Mouse (Mus musculus) liver, postnatal 0 days (tissue): ENCODE data around the gene Ripk3. TPM values are rescaled to one million over a fixed set of nuclear protein-coding genes. Genes with fewer than 3 reads are reported as not detected.

ENCODE experiments used
- ATAC-seq: fragments of 200-750 bp; cut with Nextera tagmentation; 2 replicates; pipeline ENCODE4 v1.8.0; 2017; ENCODE audit warnings: mild to moderate bottlenecking, moderate library complexity
- DNase-seq: peaks from one replicate; pipeline ENCODE4 v3.0.0-alpha.2; 2016
- H3K27ac ChIP-seq: fragments of 300-500 bp; sonication (generic); 2 replicates; pipeline ENCODE4 v1.5.1; 2014; ENCODE audit warnings: antibody characterized with exemption, moderate library complexity, mild to moderate bottlenecking, low read depth
- H3K27me3 ChIP-seq: fragments of 300-500 bp; sonication (generic); 2 replicates; pipeline ENCODE4 v1.6.1; 2014; ENCODE audit warnings: low read length, control low read depth, mixed read lengths; ENCODE audit not compliant: insufficient read depth
- H3K36me3 ChIP-seq: fragments of 300-500 bp; sonication (generic); replicated peaks from 2 replicates; pipeline ENCODE4 v1.6.1; 2014; ENCODE audit warnings: mild to moderate bottlenecking, control low read depth, low read length, moderate library complexity, mixed read lengths; ENCODE audit not compliant: insufficient read depth
- H3K4me1 ChIP-seq: fragments of 300-500 bp; sonication (generic); 2 replicates; pipeline ENCODE4 v1.6.1; 2014; ENCODE audit warnings: antibody characterized with exemption, mild to moderate bottlenecking, control low read depth; ENCODE audit not compliant: insufficient read depth
- H3K4me2 ChIP-seq: fragments of 300-500 bp; sonication (generic); 2 replicates; pipeline ENCODE4 v1.6.1; 2014; ENCODE audit warnings: low read depth, mild to moderate bottlenecking, low read length, moderate library complexity, mixed read lengths
- H3K4me3 ChIP-seq: fragments of 300-500 bp; sonication (generic); 2 replicates; pipeline ENCODE4 v1.5.1; 2014; ENCODE audit warnings: low read depth, low read length
- H3K9ac ChIP-seq: fragments of 300-500 bp; sonication (generic); replicated peaks from 2 replicates; pipeline ENCODE4 v1.6.1; 2014; ENCODE audit warnings: mild to moderate bottlenecking, moderate library complexity
- H3K9me3 ChIP-seq: fragments of 300-500 bp; sonication (generic); 2 replicates; pipeline ENCODE4 v1.6.1; 2016; ENCODE audit warnings: mild to moderate bottlenecking, control low read depth, low read length, mixed read lengths
- CTCF ChIP-seq: sonication (generic); IDR thresholded peaks from 2 replicates; pipeline ENCODE4 v1.5.1; 2016; ENCODE audit warnings: antibody characterized with exemption, low read depth
- EP300 ChIP-seq: IDR thresholded peaks from 2 replicates; pipeline ENCODE4 v1.6.1; 2016; ENCODE audit warnings: antibody characterized with exemption, low read depth, mild to moderate bottlenecking
- WGBS: fragments of 180-500 bp; shearing (Covaris S2); extraction: QIAGEN DNeasy Blood & Tissue Kit; methylation state at CpG from one replicate; pipeline ENCODE4 v1.1.7; 2014; ENCODE audit not compliant: insufficient replicate concordance; 5-methylcytosine and 5-hydroxymethylcytosine counted together
- polyA plus RNA-seq: library from polyadenylated mRNA; unstranded; fragments of >200 nt; fragmentation: Nextera tagmentation; extraction: Ambion mirVana; gene quantifications from 2 replicates; pipeline ENCODE4 v1.2.1, GENCODE M21; 2015

Ripk3 gene
- polyA plus RNA-seq, 1 experiment from 2014 or later, result 10.3 TPM

GRCm38 (mm10) chr14:55824001-55824480, 35.4 kb upstream of the Ripk3 start:
- TF ChIP-seq EP300 (no peak), CTCF (no peak)
- Histone ChIP-seq H3K9ac (peak overlapping the region; percentile 69; the same call in 1 of the 2 replicates), H3K27ac (peak overlapping the region; percentile 52; the same call in 1 of the 2 replicates), H3K4me3 (peak overlapping the region; percentile 61), H3K9me3 (no peaks in the 10 kb centered on the region), H3K27me3 (peaks cover 52% of the 10 kb centered on the region), H3K4me1 (peaks cover 15% of the 10 kb centered on the region), H3K36me3 (no peaks in the 10 kb centered on the region), H3K4me2 (peak overlapping the region; percentile 95)
- ATAC-seq (no peak), DNase-seq (no peak)
- 17% methylated on average over 10 of the region's 10 CpGs for WGBS

GRCm38 (mm10) chr14:55822991-55823762, 34.5 kb upstream of the Ripk3 start, which contains the start of gene Nfatc4:
Gene Nfatc4 (plus strand): TSS chr14:55823144.
- TF ChIP-seq CTCF, result no peak
- no peak for TF ChIP-seq EP300
- Histone ChIP-seq H3K9me3 (no peaks in the 10 kb centered on the region), H3K27ac (peak within 1 kb of the TSS; percentile 52; the same call in 1 of the 2 replicates), H3K9ac (peak within 1 kb of the TSS; percentile 69), H3K4me2 (peak within 1 kb of the TSS; percentile 95), H3K4me1 (peaks cover 15% of the 10 kb centered on the region), H3K4me3 (peak within 1 kb of the TSS; percentile 61), H3K27me3 (peaks cover 47% of the 10 kb centered on the region), H3K36me3 (no peaks in the 10 kb centered on the region)
- DNase-seq (peak; percentile 49), ATAC-seq (peak; percentile 35)
- WGBS, result 3% methylated on average over 38 of the region's 46 CpGs

DNA sequence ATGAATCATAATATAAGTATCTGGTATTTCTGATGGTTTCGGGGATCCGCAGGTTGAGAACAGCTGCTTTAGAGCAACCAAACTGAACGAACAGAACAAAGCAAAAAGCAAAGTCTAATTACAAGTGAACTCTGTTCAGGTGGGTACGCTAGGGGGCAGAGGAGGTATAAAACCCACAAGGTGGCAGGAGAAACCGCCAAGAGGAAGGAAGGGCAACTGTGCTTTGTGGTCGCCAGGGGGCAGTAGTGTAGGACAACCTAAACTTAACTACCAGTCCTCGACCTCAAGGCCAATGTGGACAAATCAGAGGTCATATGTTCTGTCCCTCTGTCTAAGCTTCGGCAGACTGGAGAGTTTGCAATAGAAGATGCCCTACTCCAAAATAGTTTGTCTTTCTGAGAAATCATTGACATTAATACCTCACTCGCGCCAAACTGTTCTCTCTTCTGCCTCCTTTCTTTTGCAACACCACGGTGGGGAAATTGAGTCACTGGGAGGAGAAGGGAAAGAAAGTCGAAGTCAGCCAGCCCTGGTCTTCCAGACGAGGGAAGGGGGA, 33.8 kb upstream of the Ripk3 start:
- no peak overlapping the region for H3K27ac ChIP-seq
- no peaks in the 10 kb centered on the region for H3K36me3 ChIP-seq
- peaks cover 46% of the 10 kb centered on the region for H3K27me3 ChIP-seq
- 4% methylated on average over 13 of the region's 13 CpGs for WGBS
- no peak overlapping the region for H3K9ac ChIP-seq
- DNase-seq (peak; percentile 83), ATAC-seq (peak; percentile 84)
- H3K4me1 ChIP-seq, result peaks cover 15% of the 10 kb centered on the region
- peak overlapping the region; percentile 61; the same call in 1 of the 2 replicates for H3K4me3 ChIP-seq
- peak; percentile 98 for TF ChIP-seq CTCF
- TF ChIP-seq EP300, result no peak
- peak overlapping the region; percentile 95 for H3K4me2 ChIP-seq
- no peaks in the 10 kb centered on the region for H3K9me3 ChIP-seq

GRCm38 (mm10) chr14:55820576-55820975, 31.9 kb upstream of the Ripk3 start:
- H3K27me3 ChIP-seq, result peaks cover 26% of the 10 kb centered on the region
- H3K36me3 ChIP-seq, result no peaks in the 10 kb centered on the region
- no peak overlapping the region for H3K4me2 ChIP-seq
- no peak for TF ChIP-seq CTCF
- TF ChIP-seq EP300, result no peak
- no peak overlapping the region for H3K4me3 ChIP-seq
- peaks cover 15% of the 10 kb centered on the region for H3K4me1 ChIP-seq
- ATAC-seq, result no peak
- no peak for DNase-seq
- WGBS, result 79% methylated on average over 9 of the region's 9 CpGs
- no peaks in the 10 kb centered on the region for H3K9me3 ChIP-seq
- no peak overlapping the region for H3K27ac ChIP-seq
- H3K9ac ChIP-seq, result no peak overlapping the region

- TF ChIP-seq CTCF, result no peak
- TF ChIP-seq EP300, result no peak
- H3K9ac ChIP-seq, result no peak overlapping the region
These were observed 31.3 kb upstream of the Ripk3 start for GRCm38 (mm10) chr14:55819845-55820405.

GRCm38 (mm10) chr14:55815310-55815751, 26.7 kb upstream of the Ripk3 start:
- peak; percentile 75 for ATAC-seq
- H3K36me3 ChIP-seq, result no peaks in the 10 kb centered on the region
- 34% methylated on average over 17 of the region's 17 CpGs for WGBS
- no peaks in the 10 kb centered on the region for H3K27me3 ChIP-seq
- no peak overlapping the region for H3K9ac ChIP-seq
- no peak overlapping the region for H3K27ac ChIP-seq
- DNase-seq, result peak; percentile 42
- H3K4me1 ChIP-seq, result no peaks in the 10 kb centered on the region
- H3K4me3 ChIP-seq, result peak overlapping the region; percentile 38
- no peaks in the 10 kb centered on the region for H3K9me3 ChIP-seq
- TF ChIP-seq EP300, result no peak
- no peak for TF ChIP-seq CTCF
- H3K4me2 ChIP-seq, result peak overlapping the region; percentile 67

More at GRCm38 (mm10) chr14:55819845-55820405, 31.3 kb upstream of the Ripk3 start:
- 68% methylated on average over 7 of the region's 7 CpGs for WGBS
- H3K36me3 ChIP-seq, result no peaks in the 10 kb centered on the region
- H3K9me3 ChIP-seq, result no peaks in the 10 kb centered on the region
- H3K27ac ChIP-seq, result no peak overlapping the region
- ATAC-seq (no peak), DNase-seq (no peak)
- H3K27me3 ChIP-seq, result peaks cover 20% of the 10 kb centered on the region
- peaks cover 10% of the 10 kb centered on the region for H3K4me1 ChIP-seq
- no peak overlapping the region for H3K4me2 ChIP-seq
- no peak overlapping the region for H3K4me3 ChIP-seq
